Mouse (Mus musculus) neural tube, embryonic 12.5 days (tissue): ENCODE results near the gene Ttc33. TPM values are rescaled to one million over a fixed set of nuclear protein-coding genes. Genes with fewer than 3 reads are reported as not detected.
A peak's percentile ranks its signal among the peaks of the same experiment; 100 is the strongest.

ENCODE experiments used
- ATAC-seq: fragments of 200-750 bp; cut with Nextera tagmentation; 2 replicates; pipeline ENCODE4 v1.8.0; 2017; ENCODE audit warnings: low read depth, mild to moderate bottlenecking, moderate TSS enrichment, moderate library complexity; ENCODE audit not compliant: low FRiP score
- H3K27ac ChIP-seq: fragments of 300-500 bp; sonication (generic); 2 replicates; pipeline ENCODE4 v1.5.1; 2016
- H3K27me3 ChIP-seq: fragments of 300-500 bp; sonication (generic); replicated peaks from 2 replicates; pipeline ENCODE4 v1.6.1; 2016; ENCODE audit warnings: mild to moderate bottlenecking
- H3K36me3 ChIP-seq: fragments of 300-500 bp; sonication (generic); 2 replicates; pipeline ENCODE4 v1.6.1; 2016; ENCODE audit warnings: mild to moderate bottlenecking
- H3K4me1 ChIP-seq: fragments of 300-500 bp; sonication (generic); 2 replicates; pipeline ENCODE4 v1.6.1; 2016
- H3K4me2 ChIP-seq: fragments of 300-500 bp; sonication (generic); replicated peaks from 2 replicates; pipeline ENCODE4 v1.6.1; 2016; ENCODE audit warnings: mild to moderate bottlenecking
- H3K4me3 ChIP-seq: fragments of 300-500 bp; sonication (generic); 2 replicates; pipeline ENCODE4 v1.5.1; 2016
- H3K9ac ChIP-seq: fragments of 300-500 bp; sonication (generic); 2 replicates; pipeline ENCODE4 v1.6.1; 2016; ENCODE audit warnings: mild to moderate bottlenecking
- H3K9me3 ChIP-seq: fragments of 300-500 bp; sonication (generic); 2 replicates; pipeline ENCODE4 v1.6.1; 2016; ENCODE audit warnings: mild to moderate bottlenecking
- WGBS: fragments of 180-500 bp; shearing (Covaris S2); methylation state at CpG from one replicate; pipeline ENCODE4 v1.1.7; 2016; 5-methylcytosine and 5-hydroxymethylcytosine counted together
- polyA plus RNA-seq: library from polyadenylated mRNA; unstranded; fragments of >200 nt; fragmentation: Nextera tagmentation; extraction: Ambion mirVana; gene quantifications from 2 replicates; pipeline ENCODE4 v1.2.1, GENCODE M21; 2016

Ttc33 gene
- polyA plus RNA-seq, 1 experiment from 2014 or later = 52.5 TPM

DNA sequence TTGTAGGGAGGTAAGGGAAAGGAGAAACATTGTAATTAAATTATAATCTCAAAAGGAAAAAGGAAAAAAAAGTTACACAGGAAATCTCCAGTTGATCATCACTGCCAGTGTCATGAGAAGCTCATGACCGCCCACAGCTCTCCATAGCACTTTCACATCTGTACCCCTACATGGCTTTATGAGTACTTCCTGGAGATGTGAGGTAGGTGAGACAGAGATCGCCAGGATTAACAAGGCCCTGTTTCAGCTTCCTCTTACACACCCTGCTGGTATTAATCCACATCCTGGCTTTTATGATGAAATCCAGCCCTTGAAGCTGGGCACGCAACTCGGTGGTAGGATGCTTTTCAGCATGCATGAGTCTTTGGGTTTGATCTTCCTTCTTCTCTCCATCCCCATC lies 64.9 kb downstream of the Ttc33 start:
- H3K27ac ChIP-seq = no peak overlapping the region
- no peak overlapping the region for H3K4me3 ChIP-seq
- H3K4me2 ChIP-seq = no peak overlapping the region
- no peaks in the 10 kb centered on the region for H3K4me1 ChIP-seq
- no peaks in the 10 kb centered on the region for H3K36me3 ChIP-seq
- no peak for ATAC-seq
- 93% methylated on average over 4 of the region's 4 CpGs for WGBS
- H3K9ac ChIP-seq = no peak overlapping the region
- H3K9me3 ChIP-seq = no peaks in the 10 kb centered on the region
- peaks cover 4% of the 10 kb centered on the region; the same call in 1 of the 2 replicates for H3K27me3 ChIP-seq

- WGBS = 47% methylated on average over 5 of the region's 5 CpGs
- no peak overlapping the region for H3K4me3 ChIP-seq
- no peaks in the 10 kb centered on the region for H3K36me3 ChIP-seq
- no peaks in the 10 kb centered on the region for H3K4me1 ChIP-seq
- H3K27ac ChIP-seq = no peak overlapping the region
- H3K9ac ChIP-seq = no peak overlapping the region
- H3K4me2 ChIP-seq = no peak overlapping the region
- H3K27me3 ChIP-seq = no peaks in the 10 kb centered on the region
- ATAC-seq = peak; percentile 61; the same call in 1 of the 2 replicates
- no peaks in the 10 kb centered on the region for H3K9me3 ChIP-seq
Measured at GRCm38 (mm10) chr15:5260183-5260582, 74.9 kb downstream of the Ttc33 start.

GRCm38 (mm10) chr15:5261004-5261403 lies 75.7 kb downstream of the Ttc33 start:
- no peaks in the 10 kb centered on the region for H3K36me3 ChIP-seq
- H3K27ac ChIP-seq = no peak overlapping the region
- no peak overlapping the region for H3K4me3 ChIP-seq
- no peak for ATAC-seq
- H3K4me1 ChIP-seq = no peaks in the 10 kb centered on the region
- WGBS = 90% methylated on average over 3 of the region's 3 CpGs
- no peak overlapping the region for H3K9ac ChIP-seq
- H3K4me2 ChIP-seq = no peak overlapping the region
- no peaks in the 10 kb centered on the region for H3K9me3 ChIP-seq
- H3K27me3 ChIP-seq = no peaks in the 10 kb centered on the region

GRCm38 (mm10) chr15:5262095-5262667 lies 76.9 kb downstream of the Ttc33 start:
- ATAC-seq = no peak
- Histone ChIP-seq H3K36me3 (no peaks in the 10 kb centered on the region), H3K4me1 (no peaks in the 10 kb centered on the region), H3K9ac (no peak overlapping the region), H3K9me3 (no peaks in the 10 kb centered on the region), H3K27ac (no peak overlapping the region), H3K27me3 (no peaks in the 10 kb centered on the region), H3K4me3 (no peak overlapping the region), H3K4me2 (no peak overlapping the region)
- WGBS = 81% methylated on average over 13 of the region's 13 CpGs

DNA sequence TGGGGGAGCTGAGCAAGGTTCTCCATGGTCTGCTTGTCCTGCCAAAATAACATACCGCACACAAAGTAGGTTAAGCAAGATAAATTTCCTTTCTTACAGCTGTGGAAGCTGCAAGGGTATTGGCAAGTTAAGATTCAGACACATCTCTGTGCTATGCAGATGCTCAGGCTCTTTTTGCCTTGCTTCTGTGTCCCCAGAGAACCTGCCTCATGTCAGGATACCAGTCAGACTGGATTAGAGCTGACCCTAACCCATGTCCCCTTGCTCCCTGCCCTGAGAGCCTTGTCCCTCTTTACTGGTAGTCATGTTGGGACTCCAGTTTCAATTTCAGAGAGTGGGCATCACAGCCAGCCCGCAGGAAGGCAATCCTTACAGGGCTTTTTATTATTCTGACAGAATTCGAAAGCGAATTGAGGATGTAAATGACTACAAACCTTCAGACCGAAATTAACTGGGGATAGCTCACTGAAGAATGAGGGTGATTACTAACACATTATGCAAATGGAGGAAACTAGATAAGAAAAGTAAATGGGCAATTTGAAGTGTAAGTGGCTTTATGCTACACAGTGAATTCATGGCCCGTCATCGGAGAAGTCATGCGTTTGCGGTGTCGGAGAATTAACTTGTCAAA lies 77.7 kb downstream of the Ttc33 start:
- H3K4me2 ChIP-seq = no peak overlapping the region
- no peaks in the 10 kb centered on the region for H3K4me1 ChIP-seq
- no peaks in the 10 kb centered on the region for H3K27me3 ChIP-seq
- no peak overlapping the region for H3K4me3 ChIP-seq
- no peaks in the 10 kb centered on the region for H3K36me3 ChIP-seq
- WGBS = 69% methylated on average over 10 of the region's 10 CpGs
- H3K27ac ChIP-seq = no peak overlapping the region
- no peak for ATAC-seq
- H3K9ac ChIP-seq = no peak overlapping the region
- H3K9me3 ChIP-seq = no peaks in the 10 kb centered on the region

GRCm38 (mm10) chr15:5266095-5266494 lies 80.8 kb downstream of the Ttc33 start:
- H3K36me3 ChIP-seq = no peaks in the 10 kb centered on the region
- 81% methylated on average over 3 of the region's 3 CpGs for WGBS

More at GRCm38 (mm10) chr15:5266095-5266494, 80.8 kb downstream of the Ttc33 start:
- Histone ChIP-seq H3K27me3 (no peaks in the 10 kb centered on the region), H3K4me1 (no peaks in the 10 kb centered on the region), H3K9ac (no peak overlapping the region), H3K27ac (no peak overlapping the region), H3K4me2 (no peak overlapping the region), H3K9me3 (no peaks in the 10 kb centered on the region), H3K4me3 (no peak overlapping the region)
- no peak for ATAC-seq

Other genes starting within 250 kb of the Ttc33 start
- gene C7, start 121.8 kb upstream of the Ttc33 start, polyA plus RNA-seq = 0.14 TPM in 1 of 2 replicates, not detected in the other
- 0.71 and 0.88 TPM in 2 replicates for gene Card6, start 77.0 kb upstream of the Ttc33 start, polyA plus RNA-seq
- 422 and 438 TPM in 2 replicates for gene Rpl37, start 68.9 kb upstream of the Ttc33 start, polyA plus RNA-seq
- gene Prkaa1, start 41.7 kb upstream of the Ttc33 start, polyA plus RNA-seq = 16.0 and 17.7 TPM in 2 replicates
- gene Ptger4, start 58.7 kb downstream of the Ttc33 start, polyA plus RNA-seq = 2.7 and 3.0 TPM in 2 replicates